8 mouse cellular contexts compared by ENCODE assay signal in genomic region chr7:109704016-109704377, GRCm38 (mm10). TPM values are rescaled to one million over a fixed set of nuclear protein-coding genes. Genes with fewer than 3 reads are reported as not detected.
A peak's percentile ranks its signal among the peaks of the same experiment; 100 is the strongest.
DNase-seq lines count a peak whose midpoint lies in the region; ATAC-seq and TF ChIP-seq lines count a peak whose summit lies in the region.

No protein-coding gene starts in this region.

- no peaks in the 10 kb centered on the region for H3K27me3 ChIP-seq in lung, embryonic 14.5 days (ENCODE audit: insufficient read depth, low read length)
- H3K27me3 ChIP-seq in embryonic facial prominence, embryonic 14.5 days (replicated peaks; ENCODE audit: control insufficient read depth, insufficient read depth, low read length) = no peaks in the 10 kb centered on the region
- no peaks in the 10 kb centered on the region for H3K27me3 ChIP-seq in limb, embryonic 14.5 days (ENCODE audit: control insufficient read depth, insufficient read depth, low read length)

- H3K4me3 ChIP-seq in lung, embryonic 14.5 days (ENCODE audit: low read depth, low read length) = peak overlapping the region; percentile 70
- peak overlapping the region; percentile 67 for H3K4me3 ChIP-seq in embryonic facial prominence, embryonic 14.5 days (ENCODE audit: low read depth, low read length)
- H3K4me3 ChIP-seq in limb, embryonic 14.5 days (replicated peaks; ENCODE audit: low read length) = peak overlapping the region; percentile 62
- peak overlapping the region; percentile 81 for H3K4me3 ChIP-seq in olfactory bulb, adult 2 months (ENCODE audit: insufficient read depth, low read depth, low read length)

- H3K27ac ChIP-seq in lung, embryonic 14.5 days (ENCODE audit: low read depth) = peak overlapping the region; percentile 87
- H3K27ac ChIP-seq in embryonic facial prominence, embryonic 14.5 days (replicated peaks; ENCODE audit: low read depth, low read length) = peak overlapping the region; percentile 74; the same call in 1 of the 2 replicates
- H3K27ac ChIP-seq in limb, embryonic 14.5 days (replicated peaks; ENCODE audit: low read depth, low read length) = peak overlapping the region; percentile 74
- no peak overlapping the region for H3K27ac ChIP-seq in olfactory bulb, adult 2 months (ENCODE audit: insufficient read depth, low read depth, low read length)

- 2% methylated on average over 17 of the region's 17 CpGs for WGBS in lung, embryonic 14.5 days
- WGBS in embryonic facial prominence, embryonic 14.5 days = 1% methylated on average over 13 of the region's 17 CpGs
- WGBS in limb, embryonic 14.5 days = 4% methylated on average over 16 of the region's 17 CpGs
- 4% methylated on average over 17 of the region's 17 CpGs for WGBS in olfactory bulb, adult 2 months

- H3K36me3 ChIP-seq in lung, embryonic 14.5 days (ENCODE audit: insufficient read depth) = no peaks in the 10 kb centered on the region
- no peaks in the 10 kb centered on the region for H3K36me3 ChIP-seq in embryonic facial prominence, embryonic 14.5 days (ENCODE audit: control insufficient read depth, insufficient read depth, low read length)
- H3K36me3 ChIP-seq in limb, embryonic 14.5 days (ENCODE audit: control insufficient read depth, insufficient read depth, low read length) = no peaks in the 10 kb centered on the region

- peak; percentile 40 for TF ChIP-seq CTCF in lung, embryonic 14.5 days (IDR thresholded peaks at IDR 0.05; ENCODE audit: low read depth)
- TF ChIP-seq CTCF in olfactory bulb, adult 2 months (IDR thresholded peaks at IDR 0.05; ENCODE audit: insufficient read depth, low read depth, low read length) = no peak

- H3K4me2 ChIP-seq in lung, embryonic 14.5 days = peak overlapping the region; percentile 82
- H3K4me2 ChIP-seq in embryonic facial prominence, embryonic 14.5 days (ENCODE audit: low read depth, low read length) = peak overlapping the region; percentile 55
- peak overlapping the region; percentile 69 for H3K4me2 ChIP-seq in limb, embryonic 14.5 days (replicated peaks; ENCODE audit: low read depth, low read length, severe bottlenecking)

- peaks cover 16% of the 10 kb centered on the region; the same call in 1 of the 2 replicates for H3K4me1 ChIP-seq in lung, embryonic 14.5 days (ENCODE audit: insufficient read depth)
- H3K4me1 ChIP-seq in embryonic facial prominence, embryonic 14.5 days (ENCODE audit: control insufficient read depth, insufficient read depth, low read length) = peaks cover 2% of the 10 kb centered on the region; the same call in 1 of the 2 replicates
- H3K4me1 ChIP-seq in limb, embryonic 14.5 days (ENCODE audit: control insufficient read depth, insufficient read depth, low read length) = peaks cover 8% of the 10 kb centered on the region; the same call in 1 of the 2 replicates
- H3K4me1 ChIP-seq in olfactory bulb, adult 2 months (ENCODE audit: control insufficient read depth, insufficient read depth, low read length) = peaks cover 4% of the 10 kb centered on the region

- no peak for ATAC-seq in lung, embryonic 14.5 days (ENCODE audit: insufficient read depth)
- no peak for ATAC-seq in embryonic facial prominence, embryonic 14.5 days (ENCODE audit: low read depth)
- ATAC-seq in limb, embryonic 14.5 days (ENCODE audit: low FRiP score, low read depth) = no peak

- H3K9me3 ChIP-seq in lung, embryonic 14.5 days (ENCODE audit: low read depth, low read length) = no peaks in the 10 kb centered on the region
- H3K9me3 ChIP-seq in embryonic facial prominence, embryonic 14.5 days (ENCODE audit: control insufficient read depth, low read length) = no peaks in the 10 kb centered on the region
- no peaks in the 10 kb centered on the region for H3K9me3 ChIP-seq in limb, embryonic 14.5 days (ENCODE audit: control insufficient read depth, low read length)

- no peak for DNase-seq in lung, embryonic 14.5 days
- no peak for DNase-seq in lung, postnatal 36 days
- DNase-seq in embryonic facial prominence, embryonic 14.5 days (ENCODE audit: low spot score) = no peak
- no peak for DNase-seq in limb, embryonic 14.5 days (ENCODE audit: low spot score)
- no peak for DNase-seq in left cerebral cortex, adult 9 months (ENCODE audit: low spot score in 2 of 2)
- DNase-seq in kidney, adult 8-10 months = no peak
- no peak for DNase-seq in layer of hippocampus, postnatal 14 days (ENCODE audit: low spot score in 2 of 2)

- no peak for TF ChIP-seq POLR2A in limb, embryonic 14.5 days (IDR thresholded peaks at IDR 0.05; ENCODE audit: borderline replicate concordance, extremely low read depth, insufficient read depth, insufficient read length)
- no peak for TF ChIP-seq POLR2A in olfactory bulb, adult 2 months (IDR thresholded peaks at IDR 0.05; ENCODE audit: insufficient read depth, low read depth, low read length)

- H3K9ac ChIP-seq in lung, embryonic 14.5 days = peak overlapping the region; percentile 60
- peak overlapping the region; percentile 76 for H3K9ac ChIP-seq in embryonic facial prominence, embryonic 14.5 days (ENCODE audit: low read depth, low read length)
- H3K9ac ChIP-seq in limb, embryonic 14.5 days (ENCODE audit: low read depth, low read length, severe bottlenecking) = peak overlapping the region; percentile 65

RNA-seq across cellular contexts. Expression of gene Akip1, which starts 0.5 kb away (rescaled TPM):
- polyA plus RNA-seq in lung, embryonic 14.5 days (2014; fragmentation: Nextera tagmentation; extraction: Ambion mirVana) = 32.4 and 33.7 TPM in 2 replicates
- 30.9 and 37.1 TPM in 2 replicates for polyA plus RNA-seq in embryonic facial prominence, embryonic 14.5 days (2014; fragmentation: Nextera tagmentation; extraction: Ambion mirVana)
- polyA plus RNA-seq in limb, embryonic 14.5 days (2012; rRNA removed) = 20.4 and 25.5 TPM in 2 replicates
- polyA plus RNA-seq in limb, embryonic 14.5 days (2014; fragmentation: Nextera tagmentation; extraction: Ambion mirVana) = 33.8 and 39.0 TPM in 2 replicates
- not detected in 2 replicates for polyA plus RNA-seq in olfactory bulb, adult 2 months (2012; ENCODE audit: insufficient read depth, insufficient read length, low replicate concordance, missing spikeins)
- total RNA-seq in layer of hippocampus, postnatal 14 days (2021) = 1 to 10 TPM; 4.8 to 5.6 TPM

RNA-seq across cellular contexts. Expression of gene St5, which starts 0.6 kb away (rescaled TPM):
- polyA plus RNA-seq in lung, embryonic 14.5 days (2014; fragmentation: Nextera tagmentation; extraction: Ambion mirVana) = 67.4 and 68.6 TPM in 2 replicates
- 45.7 and 49.2 TPM in 2 replicates for polyA plus RNA-seq in embryonic facial prominence, embryonic 14.5 days (2014; fragmentation: Nextera tagmentation; extraction: Ambion mirVana)
- polyA plus RNA-seq in limb, embryonic 14.5 days (2012; rRNA removed) = 56.3 and 57.0 TPM in 2 replicates
- polyA plus RNA-seq in limb, embryonic 14.5 days (2014; fragmentation: Nextera tagmentation; extraction: Ambion mirVana) = 45.0 and 52.1 TPM in 2 replicates
- polyA plus RNA-seq in olfactory bulb, adult 2 months (2012; ENCODE audit: insufficient read depth, insufficient read length, low replicate concordance, missing spikeins) = not detected in 2 replicates
- 10 to 100 TPM; 30.2 to 35.7 TPM for total RNA-seq in layer of hippocampus, postnatal 14 days (2021)

RNA-seq across cellular contexts. Expression of gene BC051019, which starts 19.7 kb away (rescaled TPM):
- 0.38 TPM in 1 of 2 replicates, not detected in the other for polyA plus RNA-seq in lung, embryonic 14.5 days (2014; fragmentation: Nextera tagmentation; extraction: Ambion mirVana)
- 1.1 and 4.6 TPM in 2 replicates for polyA plus RNA-seq in embryonic facial prominence, embryonic 14.5 days (2014; fragmentation: Nextera tagmentation; extraction: Ambion mirVana)
- 0.10 and 0.14 TPM in 2 replicates for polyA plus RNA-seq in limb, embryonic 14.5 days (2012; rRNA removed)
- 0.15 TPM in 2 replicates for polyA plus RNA-seq in limb, embryonic 14.5 days (2014; fragmentation: Nextera tagmentation; extraction: Ambion mirVana)
- not detected in 2 replicates for polyA plus RNA-seq in olfactory bulb, adult 2 months (2012; ENCODE audit: insufficient read depth, insufficient read length, low replicate concordance, missing spikeins)
- total RNA-seq in layer of hippocampus, postnatal 14 days (2021) = 1 to 10 TPM in 1 of 2 experiments, not detected in 1; 1.3 TPM

RNA-seq across cellular contexts. Expression of gene Ascl3, which starts 27.5 kb away (rescaled TPM):
- 0.38 TPM in 1 of 2 replicates, not detected in the other for polyA plus RNA-seq in lung, embryonic 14.5 days (2014; fragmentation: Nextera tagmentation; extraction: Ambion mirVana)
- 0.42 TPM in 1 of 2 replicates, not detected in the other for polyA plus RNA-seq in embryonic facial prominence, embryonic 14.5 days (2014; fragmentation: Nextera tagmentation; extraction: Ambion mirVana)
- polyA plus RNA-seq in limb, embryonic 14.5 days (2012; rRNA removed) = not detected in 2 replicates
- polyA plus RNA-seq in limb, embryonic 14.5 days (2014; fragmentation: Nextera tagmentation; extraction: Ambion mirVana) = not detected in 2 replicates
- polyA plus RNA-seq in olfactory bulb, adult 2 months (2012; ENCODE audit: insufficient read depth, insufficient read length, low replicate concordance, missing spikeins) = not detected in 2 replicates
- total RNA-seq in layer of hippocampus, postnatal 14 days (2021) = not detected

RNA-seq across cellular contexts. Expression of gene Tmem9b, which starts 48.7 kb away (rescaled TPM):
- 50.4 and 53.0 TPM in 2 replicates for polyA plus RNA-seq in lung, embryonic 14.5 days (2014; fragmentation: Nextera tagmentation; extraction: Ambion mirVana)
- polyA plus RNA-seq in embryonic facial prominence, embryonic 14.5 days (2014; fragmentation: Nextera tagmentation; extraction: Ambion mirVana) = 71.2 and 73.6 TPM in 2 replicates
- polyA plus RNA-seq in limb, embryonic 14.5 days (2012; rRNA removed) = 36.6 and 38.2 TPM in 2 replicates
- 64.2 and 69.2 TPM in 2 replicates for polyA plus RNA-seq in limb, embryonic 14.5 days (2014; fragmentation: Nextera tagmentation; extraction: Ambion mirVana)
- 349 TPM in 1 of 2 replicates, not detected in the other for polyA plus RNA-seq in olfactory bulb, adult 2 months (2012; ENCODE audit: insufficient read depth, insufficient read length, low replicate concordance, missing spikeins)
- 10 to 100 TPM; 82.6 to 83.7 TPM for total RNA-seq in layer of hippocampus, postnatal 14 days (2021)

Comparison
In these comparisons a context has a peak if more than half of its experiments do, and no peak if none do; other contexts are left out.
1. RNA of gene Akip1, which starts 0.5 kb away (polyA plus RNA-seq): 20.4 to 39.0 TPM in limb, embryonic 14.5 days, 30.9 to 37.1 TPM in embryonic facial prominence, embryonic 14.5 days and 32.4 to 33.7 TPM in lung, embryonic 14.5 days; not detected in olfactory bulb, adult 2 months; every median in the first group is over 10 times any median in the second.
2. RNA of gene St5, which starts 0.6 kb away (polyA plus RNA-seq): 67.4 to 68.6 TPM in lung, embryonic 14.5 days, 45.0 to 57.0 TPM in limb, embryonic 14.5 days and 45.7 to 49.2 TPM in embryonic facial prominence, embryonic 14.5 days; not detected in olfactory bulb, adult 2 months; every median in the first group is over 10 times any median in the second.
3. Peak in every context shown above with its lines, with median percentiles within 50 percentile points of each other: H3K4me2 ChIP-seq, H3K4me3 ChIP-seq and H3K9ac ChIP-seq.